Mouse (Mus musculus): Measurements from ENCODE around the gene Wnt5a.

- TF ChIP-seq CTCF (IDR thresholded peaks at IDR 0.05; ENCODE audit: borderline replicate concordance, extremely low read depth, insufficient read depth, insufficient read length) (no peak), POLR2A (IDR thresholded peaks at IDR 0.05; ENCODE audit: borderline replicate concordance, extremely low read depth, insufficient read depth, insufficient read length, poor library complexity, severe bottlenecking) (no peak)
Measured at GRCm38 (mm10) chr14:28528151-28528685, 23.7 kb downstream of the Wnt5a start.

All from brain, embryonic 14.5 days (tissue).